Mouse (Mus musculus) heart, postnatal 4 days (tissue): ENCODE measurements around the gene Zfp605. TPM values are rescaled to one million over a fixed set of nuclear protein-coding genes. Genes with fewer than 3 reads are reported as not detected.
A peak's percentile ranks its signal among the peaks of the same experiment; 100 is the strongest.
"Not testable (repeated sequence)": the region's sequence is repeated elsewhere in the genome, so short reads cannot be mapped to it uniquely, and the experiment has no call there.

Experiments
- DNase-seq: peaks from one replicate; pipeline ENCODE4 v3.0.0; 2021
- total RNA-seq, 2 experiments: library from RNA; stranded (reverse); gene quantifications; 2 replicates each; pipeline ENCODE4 v1.2.3; 2021

Zfp605 gene
- total RNA-seq, 2 experiments from 2014 or later, result 2.7 to 3.1 TPM

GRCm38 (mm10) chr5:110107581-110108304 lies 2.1 kb upstream of the Zfp605 start, which contains the start of gene Gtpbp6:
Gene Gtpbp6, minus strand, starts transcription at chr5:110108197.
- DNase-seq, result peak; percentile 97

DNA sequence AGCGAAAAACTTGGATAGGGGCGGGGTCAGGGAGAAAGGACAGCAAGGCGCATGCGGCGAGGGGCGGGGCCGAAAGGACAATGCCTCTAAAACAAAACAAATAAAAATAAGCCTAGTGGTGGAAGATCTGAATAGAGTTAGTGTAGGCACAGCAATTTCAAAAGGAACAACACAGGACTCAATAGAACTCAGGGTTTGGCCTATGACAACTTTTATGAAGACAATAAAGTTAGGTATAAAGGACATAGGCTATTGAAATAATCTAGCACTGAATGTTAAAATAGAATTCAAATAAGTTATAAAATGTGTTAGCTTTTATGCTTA lies 1.6 kb upstream of the Zfp605 start:
- no peak for DNase-seq

DNA sequence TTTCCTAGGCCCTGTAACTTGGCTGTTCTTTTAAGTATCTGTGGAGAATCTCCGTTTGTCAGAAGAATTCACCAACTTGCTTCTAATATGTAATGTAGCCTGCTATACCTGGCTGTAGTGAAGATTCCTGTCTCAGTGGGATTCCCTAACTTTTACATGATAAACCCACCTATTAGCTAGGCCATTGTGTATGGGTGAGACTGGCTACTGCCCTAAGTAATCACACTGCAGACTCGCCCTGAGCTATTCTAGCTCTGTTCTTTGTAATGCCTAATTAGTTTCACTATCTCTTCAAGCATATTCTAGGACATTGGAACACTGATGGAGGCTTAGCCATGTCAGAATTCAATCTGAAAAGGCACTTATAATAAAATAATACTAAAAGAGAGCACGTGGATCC lies 12.5 kb downstream of the Zfp605 start:
- DNase-seq, result not testable (repeated sequence)

DNA sequence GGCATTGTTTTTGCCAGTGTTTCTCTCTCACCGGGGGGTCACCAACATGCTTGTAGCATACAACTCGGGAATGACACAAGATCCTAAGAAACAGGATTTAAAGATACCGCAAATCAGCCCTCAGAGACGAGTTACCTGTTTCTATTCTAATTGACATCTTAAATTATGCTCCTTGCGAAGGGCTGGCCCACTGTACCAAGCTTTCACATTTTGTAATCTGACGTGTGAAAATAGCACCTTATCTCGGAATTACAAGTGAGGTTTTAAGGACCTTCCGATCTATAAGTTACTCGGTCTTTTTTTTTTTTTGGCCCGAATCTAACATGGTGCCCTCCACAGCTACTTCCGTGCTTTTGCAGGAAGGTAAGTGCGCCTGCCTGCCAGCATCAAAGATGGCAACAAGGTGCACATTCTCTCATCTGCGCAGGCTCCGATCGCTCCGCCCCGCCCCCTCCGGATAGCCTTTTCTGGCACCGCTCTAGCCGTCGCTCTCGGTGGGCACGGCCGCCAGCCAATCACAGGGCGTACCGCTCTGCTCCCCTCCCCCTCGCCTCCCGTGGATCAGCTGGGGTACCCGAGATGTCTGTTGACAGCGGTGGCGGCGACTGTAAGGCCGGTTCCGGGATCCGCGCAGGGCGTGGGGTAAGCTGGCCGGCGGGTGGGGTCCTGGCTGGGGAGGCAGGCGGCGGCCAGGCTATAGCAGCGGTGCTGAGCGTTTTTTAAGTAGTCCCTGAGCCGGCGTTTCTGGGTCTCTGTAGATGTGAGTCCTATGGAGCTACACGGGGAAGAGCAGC lies 25.6 kb downstream of the Zfp605 start, which contains the start of gene Chfr:
Gene Chfr (plus strand): TSS at position 550 of the 794 bp plus-strand sequence.
- DNase-seq, result peak; percentile 99

GRCm38 (mm10) chr5:110136087-110136464 lies 26.2 kb downstream of the Zfp605 start:
- DNase-seq, result no peak

DNA sequence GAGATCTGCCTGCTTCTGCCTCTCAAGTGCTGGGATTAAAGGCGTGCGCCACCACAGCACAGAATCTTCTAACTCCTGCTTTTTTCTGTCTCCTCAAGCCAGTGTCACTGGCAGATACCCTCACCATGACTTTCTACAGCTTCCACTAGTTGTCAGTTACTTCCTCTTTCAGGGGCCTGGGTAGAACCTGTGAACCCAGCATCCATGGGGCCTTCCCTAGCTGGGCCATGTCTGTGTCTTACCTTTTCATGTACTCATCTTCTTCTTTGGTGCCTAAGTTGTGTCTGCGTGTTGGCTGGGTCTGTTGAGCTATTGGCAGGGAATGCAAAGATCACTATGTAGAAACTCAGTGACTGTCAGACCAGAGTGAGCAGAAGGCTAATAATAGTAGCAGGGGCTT lies 27.9 kb downstream of the Zfp605 start:
- DNase-seq, result no peak

- DNase-seq, result no peak
Observed at GRCm38 (mm10) chr5:110139325-110139724, 29.4 kb downstream of the Zfp605 start.

GRCm38 (mm10) chr5:110140424-110140823 lies 30.5 kb downstream of the Zfp605 start:
- DNase-seq, result no peak

DNA sequence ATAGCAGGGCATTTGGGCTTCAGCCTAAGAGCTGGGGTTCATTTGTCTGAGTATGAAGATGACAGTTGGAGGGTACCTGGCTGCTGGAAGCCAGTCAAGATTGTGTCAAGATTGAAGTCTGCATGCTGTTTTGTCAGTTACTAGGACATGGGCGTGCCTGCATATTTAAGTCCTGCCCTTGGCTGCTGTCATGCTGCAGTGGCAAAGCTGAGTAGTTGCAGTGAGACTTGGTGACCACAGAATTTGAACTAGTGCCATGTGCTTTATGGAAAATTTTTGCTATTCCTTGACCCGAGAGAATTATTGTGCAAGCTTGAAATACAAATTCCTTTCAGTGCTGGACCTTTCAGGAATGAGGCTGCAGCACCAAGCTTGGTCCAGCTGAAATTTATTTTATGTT lies 32.4 kb downstream of the Zfp605 start:
- DNase-seq, result peak; percentile 8

DNA sequence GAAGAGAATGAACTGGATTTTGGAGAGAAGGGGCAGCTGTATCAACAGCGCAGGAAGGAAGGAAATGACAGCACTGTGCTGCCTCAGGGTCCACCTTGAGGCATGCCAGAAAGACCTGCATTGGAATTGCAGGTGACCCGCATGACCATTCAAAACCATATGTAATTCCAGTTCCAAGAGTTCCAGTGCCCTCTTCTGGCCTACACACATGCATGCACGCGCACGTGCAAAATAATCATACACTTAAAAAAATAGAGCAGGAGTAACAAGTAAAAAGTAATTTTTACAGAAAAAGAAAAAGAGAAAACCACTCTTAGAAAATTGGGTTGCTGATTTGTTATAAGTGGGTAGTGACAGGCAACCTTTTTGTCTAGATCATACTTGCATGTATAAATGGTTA lies 33.1 kb downstream of the Zfp605 start:
- DNase-seq, result no peak

- no peak for DNase-seq
Observed at GRCm38 (mm10) chr5:110169374-110169773, 59.5 kb downstream of the Zfp605 start.

DNA sequence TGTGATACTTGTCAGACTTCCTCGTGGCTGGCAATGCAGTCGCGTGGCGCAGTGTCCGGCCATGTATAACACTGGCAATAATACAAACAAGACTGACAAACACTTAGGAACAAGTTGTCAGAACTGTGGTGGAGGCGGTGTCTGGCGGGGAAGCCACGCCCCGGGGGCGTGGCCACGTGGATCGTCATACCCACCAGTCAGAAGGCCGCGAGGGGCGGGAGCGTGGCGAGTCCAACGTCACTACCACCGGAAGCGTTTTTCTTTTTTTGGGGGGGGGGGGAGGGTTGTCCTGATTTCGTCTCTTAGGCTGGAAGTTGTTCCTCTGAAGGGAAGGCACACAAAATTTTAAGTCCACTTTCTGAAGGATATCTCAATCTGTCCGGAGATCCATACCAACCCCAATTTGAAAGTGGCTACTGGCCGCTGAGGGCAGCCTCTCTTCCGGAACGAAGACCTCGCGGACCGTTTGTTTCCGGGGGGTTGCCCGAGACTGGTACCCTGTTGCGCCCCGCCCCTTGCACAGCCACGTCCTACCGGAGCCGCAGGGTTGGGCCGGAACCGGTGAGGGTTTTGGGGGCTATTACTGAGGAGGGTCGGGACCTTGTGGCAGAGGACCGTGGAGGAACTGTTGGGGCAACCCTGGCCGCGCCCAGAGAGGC lies 66.6 kb downstream of the Zfp605 start, which contains the start of gene Golga3:
Gene Golga3 (plus strand): TSS at position 340 of the 659 bp plus-strand sequence.
- peak; percentile 95 for DNase-seq

GRCm38 (mm10) chr5:110177021-110177420 lies 67.1 kb downstream of the Zfp605 start:
- no peak for DNase-seq

- no peak for DNase-seq
Observed at GRCm38 (mm10) chr5:110178628-110179027, 68.7 kb downstream of the Zfp605 start.

Other genes with a start within 250 kb of the Zfp605 start
- gene Gm15446, start 186.7 kb upstream of the Zfp605 start, total RNA-seq, result 1 to 10 TPM; 4.5 to 5.2 TPM
- gene Zfp932, start 113.6 kb upstream of the Zfp605 start, total RNA-seq, result 10 to 100 TPM in 1 of 2 experiments, 1 to 10 TPM in 1; 9.3 to 11.2 TPM
- 1 to 10 TPM; 2.8 to 3.3 TPM for gene Gm17655, start 37.6 kb upstream of the Zfp605 start, total RNA-seq
- not detected for gene Gm35315, start 15.7 kb upstream of the Zfp605 start, total RNA-seq
- gene Plcxd1, start 10.1 kb upstream of the Zfp605 start, total RNA-seq, result not detected
- gene Gtpbp6, start 1.9 kb upstream of the Zfp605 start, total RNA-seq, result 10 to 100 TPM; 32.3 to 33.6 TPM
- gene Chfr, start 25.8 kb downstream of the Zfp605 start, total RNA-seq, result 10 to 100 TPM; 23.5 to 23.7 TPM
- gene Golga3, start 66.6 kb downstream of the Zfp605 start, total RNA-seq, result 10 to 100 TPM; 35.5 to 38.7 TPM
- gene Ankle2, start 120.9 kb downstream of the Zfp605 start, total RNA-seq, result 10 to 100 TPM; 27.9 to 29.8 TPM
- 10 to 100 TPM; 41.4 to 42.8 TPM for gene Pgam5, start 159.8 kb downstream of the Zfp605 start, total RNA-seq
- gene Pxmp2, start 176.1 kb downstream of the Zfp605 start, total RNA-seq, result 10 to 100 TPM; 23.3 to 25.0 TPM
- 10 to 100 TPM; 20.9 to 22.0 TPM for gene Pole, start 176.2 kb downstream of the Zfp605 start, total RNA-seq
- not detected for gene P2rx2, start 233.1 kb downstream of the Zfp605 start, total RNA-seq
- gene Lrcol1, start 234.6 kb downstream of the Zfp605 start, total RNA-seq, result not detected